Mouse (Mus musculus) limb, embryonic 12.5 days (tissue): Measurements from ENCODE around the gene Nktr. TPM values are rescaled to one million over a fixed set of nuclear protein-coding genes. Genes with fewer than 3 reads are reported as not detected.

ENCODE experiments used
- ATAC-seq: fragments of 200-750 bp; cut with Nextera tagmentation; 2 replicates; pipeline ENCODE4 v1.8.0; 2017; ENCODE audit warnings: low read depth, moderate TSS enrichment; ENCODE audit not compliant: insufficient number of reproducible peaks, insufficient read depth, low FRiP score, low TSS enrichment
- H3K27ac ChIP-seq: fragments of 300-500 bp; sonication (generic); 2 replicates; pipeline ENCODE4 v1.5.1; 2016; ENCODE audit warnings: mild to moderate bottlenecking, moderate library complexity
- H3K27me3 ChIP-seq: fragments of 300-500 bp; sonication (generic); 2 replicates; pipeline ENCODE4 v1.6.1; 2016; ENCODE audit warnings: mild to moderate bottlenecking, moderate library complexity
- H3K36me3 ChIP-seq: fragments of 300-500 bp; sonication (generic); 2 replicates; pipeline ENCODE4 v1.6.1; 2016; ENCODE audit warnings: mild to moderate bottlenecking, moderate library complexity
- H3K4me1 ChIP-seq: fragments of 300-500 bp; sonication (generic); replicated peaks from 2 replicates; pipeline ENCODE4 v1.6.1; 2016
- H3K4me2 ChIP-seq: fragments of 300-500 bp; sonication (generic); 2 replicates; pipeline ENCODE4 v1.6.1; 2016; ENCODE audit warnings: mild to moderate bottlenecking, moderate library complexity
- H3K4me3 ChIP-seq: fragments of 300-500 bp; sonication (generic); replicated peaks from 2 replicates; pipeline ENCODE4 v1.5.1; 2016; ENCODE audit warnings: mild to moderate bottlenecking
- H3K9ac ChIP-seq: fragments of 300-500 bp; sonication (generic); replicated peaks from 2 replicates; pipeline ENCODE4 v1.6.1; 2016; ENCODE audit warnings: mild to moderate bottlenecking, moderate library complexity
- H3K9me3 ChIP-seq: fragments of 300-500 bp; sonication (generic); 2 replicates; pipeline ENCODE4 v1.6.1; 2016; ENCODE audit warnings: mild to moderate bottlenecking, moderate library complexity
- WGBS: fragments of 180-500 bp; shearing (Covaris S2); methylation state at CpG from one replicate; pipeline ENCODE4 v1.1.7; 2016; 5-methylcytosine and 5-hydroxymethylcytosine counted together
- polyA plus RNA-seq: library from polyadenylated mRNA; unstranded; fragments of >200 nt; fragmentation: Nextera tagmentation; extraction: Ambion mirVana; gene quantifications from 2 replicates; pipeline ENCODE4 v1.2.1, GENCODE M21; 2016

The Nktr gene
- polyA plus RNA-seq = 68.4 and 71.5 TPM in 2 replicates

DNA sequence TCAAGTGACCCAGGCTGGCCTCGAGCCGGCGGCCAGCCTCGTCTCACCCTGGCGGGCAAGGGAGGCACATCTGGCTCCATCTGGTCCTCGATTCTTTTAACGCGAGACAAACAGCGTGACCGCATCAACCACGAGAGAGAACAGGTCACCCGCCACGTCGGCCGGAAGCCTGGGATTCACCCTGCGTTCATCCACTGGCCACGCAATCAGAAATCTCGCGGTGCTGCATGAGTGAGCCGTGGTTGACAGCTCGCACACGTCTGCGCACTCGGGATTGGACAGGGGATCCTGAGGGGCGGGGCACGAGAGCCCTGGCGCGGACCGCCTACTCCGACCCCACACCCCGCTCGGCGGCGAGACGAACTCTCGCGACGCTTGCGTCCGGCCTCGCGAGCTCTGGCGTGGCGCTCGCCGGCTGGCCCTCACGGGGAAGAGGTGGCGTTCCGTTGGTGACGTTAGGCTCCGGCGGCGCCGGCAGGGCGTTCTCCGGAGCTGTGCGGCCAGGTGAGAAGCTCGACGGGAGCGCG is at the start of gene Nktr:
TSS of gene Nktr (plus strand) at position 378 of the 527 bp plus-strand sequence.
- Histone ChIP-seq H3K4me1 (peaks cover 13% of the 10 kb centered on the region), H3K9me3 (peaks cover 7% of the 10 kb centered on the region; the same call in 1 of the 2 replicates), H3K9ac (peak within 1 kb of the TSS; percentile 98), H3K27me3 (no peaks in the 10 kb centered on the region), H3K27ac (peak within 1 kb of the TSS; percentile 97), H3K4me2 (peak within 1 kb of the TSS; percentile 88), H3K36me3 (peaks cover 5% of the 10 kb centered on the region; the same call in 1 of the 2 replicates), H3K4me3 (peak within 1 kb of the TSS; percentile 96)
- ATAC-seq = peak; percentile 98
- WGBS = under 1% methylated on average over 59 of the region's 61 CpGs

DNA sequence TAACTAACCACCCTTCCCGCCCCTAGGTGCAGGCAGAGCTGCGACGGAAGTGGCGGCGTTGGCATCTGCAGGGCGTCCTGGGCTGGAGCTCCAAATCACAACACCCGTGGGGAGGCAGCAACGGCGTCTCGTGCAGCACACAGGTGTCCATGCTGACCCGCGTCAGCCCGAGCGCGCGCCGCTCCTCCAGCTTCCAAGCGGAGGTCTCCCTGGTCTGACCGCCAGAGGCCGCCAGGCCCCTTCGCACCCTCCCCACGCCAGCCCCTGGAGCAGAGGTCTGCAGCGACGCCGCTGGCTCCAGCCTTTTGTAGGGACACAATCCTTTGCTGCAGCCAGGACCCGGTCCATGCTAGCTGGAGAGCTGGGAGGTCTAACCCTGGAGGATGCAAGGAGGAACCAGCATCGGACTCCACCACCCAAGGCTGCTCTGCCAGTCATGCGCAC is 49.6 kb upstream of the Nktr start:
- 1% methylated on average over 28 of the region's 28 CpGs for WGBS
- peaks cover 25% of the 10 kb centered on the region for H3K4me1 ChIP-seq
- H3K9ac ChIP-seq = peak overlapping the region; percentile 34
- H3K4me2 ChIP-seq = peak overlapping the region; percentile 59
- H3K4me3 ChIP-seq = peak overlapping the region; percentile 33
- no peaks in the 10 kb centered on the region for H3K36me3 ChIP-seq
- no peaks in the 10 kb centered on the region for H3K9me3 ChIP-seq
- no peak overlapping the region for H3K27ac ChIP-seq
- H3K27me3 ChIP-seq = peaks cover 59% of the 10 kb centered on the region
- peak; percentile 33; the same call in 1 of the 2 replicates for ATAC-seq

DNA sequence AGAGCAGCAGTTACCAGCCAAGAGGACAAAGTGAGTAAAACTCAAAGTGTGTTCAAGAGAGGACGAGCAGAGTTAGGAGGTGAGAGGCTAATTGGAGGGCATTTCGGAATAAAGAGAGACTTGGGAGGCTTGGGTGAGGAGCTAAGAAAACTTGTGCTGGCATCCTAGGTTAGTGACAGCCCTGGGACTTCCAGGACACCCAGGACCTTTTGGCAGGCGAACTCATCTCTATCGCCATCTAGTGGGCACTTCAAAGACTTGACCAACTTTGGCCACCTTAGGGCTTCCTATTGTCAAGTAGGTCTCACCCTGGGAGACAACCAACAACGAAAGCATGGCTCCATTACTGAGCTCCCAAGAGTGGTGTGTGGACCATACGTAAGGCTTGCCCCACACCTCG is 47.7 kb upstream of the Nktr start:
- ATAC-seq = no peak
- Histone ChIP-seq H3K4me3 (no peak overlapping the region), H3K9ac (no peak overlapping the region), H3K36me3 (no peaks in the 10 kb centered on the region), H3K4me1 (peaks cover 25% of the 10 kb centered on the region), H3K27me3 (peaks cover 49% of the 10 kb centered on the region), H3K27ac (no peak overlapping the region), H3K4me2 (no peak overlapping the region), H3K9me3 (no peaks in the 10 kb centered on the region)
- 23% methylated on average over 7 of the region's 7 CpGs for WGBS

DNA sequence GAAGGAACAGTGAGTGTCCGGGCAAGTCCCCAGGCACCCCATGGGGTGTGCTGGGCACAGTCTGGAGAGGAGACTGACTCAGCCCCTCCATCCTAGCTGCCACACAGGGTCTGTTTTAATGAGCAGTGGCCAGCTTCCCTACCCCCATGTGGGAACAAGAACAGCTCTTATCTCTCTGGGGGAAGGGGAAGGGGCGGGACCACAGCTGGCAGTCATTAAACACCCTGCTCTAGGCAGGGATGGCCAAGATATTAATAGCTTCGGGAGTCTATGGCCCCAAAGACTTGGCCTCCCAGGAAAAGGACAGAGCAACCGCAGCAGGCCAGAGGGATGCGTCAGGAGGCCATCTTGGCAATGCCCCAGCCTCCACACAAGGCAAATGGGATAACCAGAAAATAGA is 46.7 kb upstream of the Nktr start:
- 51% methylated on average over 5 of the region's 5 CpGs for WGBS
- Histone ChIP-seq H3K36me3 (no peaks in the 10 kb centered on the region), H3K9me3 (no peaks in the 10 kb centered on the region), H3K4me1 (peaks cover 19% of the 10 kb centered on the region), H3K9ac (no peak overlapping the region), H3K27me3 (peaks cover 40% of the 10 kb centered on the region), H3K4me2 (no peak overlapping the region), H3K27ac (no peak overlapping the region), H3K4me3 (no peak overlapping the region)
- no peak for ATAC-seq

DNA sequence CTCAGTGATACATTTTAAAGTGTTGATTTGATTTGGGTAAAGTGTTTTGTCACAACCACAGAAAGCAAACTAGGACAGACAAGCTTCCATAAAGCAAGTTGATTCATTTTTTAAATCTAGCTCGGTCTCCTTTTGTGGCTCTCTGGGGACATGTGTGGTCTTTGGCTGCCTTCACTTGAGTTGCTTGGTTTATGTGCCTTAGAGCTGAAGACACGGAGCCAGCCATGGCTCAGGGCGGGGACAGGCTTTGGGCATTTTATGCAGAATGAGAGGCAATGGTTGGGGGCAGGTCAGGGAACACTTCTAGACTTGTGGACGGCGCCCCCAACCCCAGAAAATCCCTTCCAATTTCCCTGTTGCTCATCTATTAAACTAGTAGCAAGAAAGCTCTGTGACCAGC is 45.3 kb upstream of the Nktr start:
- H3K9me3 ChIP-seq = no peaks in the 10 kb centered on the region
- H3K27ac ChIP-seq = no peak overlapping the region
- no peak overlapping the region for H3K9ac ChIP-seq
- no peak overlapping the region for H3K4me3 ChIP-seq
- no peak for ATAC-seq
- H3K36me3 ChIP-seq = no peaks in the 10 kb centered on the region
- 79% methylated on average over 5 of the region's 5 CpGs for WGBS
- peaks cover 35% of the 10 kb centered on the region for H3K27me3 ChIP-seq
- H3K4me2 ChIP-seq = no peak overlapping the region
- peaks cover 17% of the 10 kb centered on the region for H3K4me1 ChIP-seq

DNA sequence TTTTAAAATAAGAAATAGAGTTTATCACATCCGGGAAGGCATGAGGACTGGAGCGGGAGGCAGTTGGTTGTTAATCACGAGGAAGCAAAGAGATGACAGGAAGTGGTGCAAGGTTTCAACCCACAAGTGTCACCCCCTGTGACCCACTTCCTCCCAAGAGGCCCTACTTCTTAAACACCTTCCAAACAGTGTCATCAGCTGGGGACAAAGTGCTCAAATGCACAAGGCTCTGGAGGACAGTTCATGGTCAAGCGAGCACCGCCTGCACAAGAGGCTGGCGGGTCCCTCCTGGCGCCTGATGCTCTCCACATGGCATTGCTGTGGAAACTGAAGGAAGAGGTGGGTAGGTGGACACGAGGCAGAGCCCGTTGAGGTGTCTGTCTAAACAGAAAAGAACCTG is 44.0 kb upstream of the Nktr start:
- Histone ChIP-seq H3K27me3 (peaks cover 22% of the 10 kb centered on the region), H3K9me3 (no peaks in the 10 kb centered on the region), H3K9ac (no peak overlapping the region), H3K4me1 (peaks cover 10% of the 10 kb centered on the region), H3K27ac (no peak overlapping the region), H3K4me2 (no peak overlapping the region), H3K36me3 (no peaks in the 10 kb centered on the region), H3K4me3 (no peak overlapping the region)
- WGBS = 83% methylated on average over 9 of the region's 9 CpGs
- ATAC-seq = no peak

DNA sequence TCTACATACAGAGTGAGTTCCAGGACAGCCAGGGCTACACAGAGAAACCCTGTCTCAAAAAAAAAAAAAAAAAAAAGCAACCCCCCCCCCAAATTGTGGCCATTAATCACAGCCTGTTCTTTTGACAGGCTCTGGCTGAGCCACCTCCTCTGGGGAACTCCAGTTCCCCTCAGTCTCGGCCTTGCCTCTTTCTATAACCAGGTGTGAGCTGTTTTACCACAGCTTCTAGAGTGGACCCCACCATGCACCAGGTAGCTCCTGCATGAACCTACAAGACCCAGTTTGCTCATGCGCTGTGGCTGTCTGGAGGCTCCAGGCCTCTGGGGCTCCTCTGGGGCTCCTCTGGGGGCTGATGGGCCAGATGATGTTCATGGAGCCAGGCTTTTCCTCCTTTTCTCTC is 43.4 kb upstream of the Nktr start:
- H3K9ac ChIP-seq = no peak overlapping the region
- H3K4me3 ChIP-seq = no peak overlapping the region
- H3K4me2 ChIP-seq = no peak overlapping the region
- no peaks in the 10 kb centered on the region for H3K9me3 ChIP-seq
- WGBS = 79% methylated on average over 2 of the region's 2 CpGs
- peaks cover 19% of the 10 kb centered on the region for H3K27me3 ChIP-seq
- peaks cover 8% of the 10 kb centered on the region; the same call in 1 of the 2 replicates for H3K4me1 ChIP-seq
- no peaks in the 10 kb centered on the region for H3K36me3 ChIP-seq
- no peak overlapping the region for H3K27ac ChIP-seq
- no peak for ATAC-seq

DNA sequence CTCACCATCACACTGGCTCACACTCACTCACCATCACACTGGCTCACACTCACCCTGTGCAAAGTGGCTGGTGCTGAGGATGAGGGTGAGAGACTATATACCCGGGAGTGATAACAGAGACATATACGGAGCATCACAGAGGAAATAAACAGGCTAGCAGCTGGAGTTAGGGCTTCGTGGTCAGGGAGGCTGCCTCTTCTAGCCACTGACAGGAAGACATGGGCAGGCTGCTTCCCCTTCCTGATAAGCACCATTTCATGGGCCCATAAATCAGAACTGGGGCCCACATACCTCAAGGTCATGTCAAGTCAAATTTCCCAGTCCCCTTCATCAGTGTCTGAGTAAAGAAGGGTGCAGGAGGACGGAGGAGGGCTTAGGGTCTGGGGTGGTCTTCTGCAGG is 41.9 kb upstream of the Nktr start:
- Histone ChIP-seq H3K4me2 (no peak overlapping the region), H3K27ac (no peak overlapping the region), H3K27me3 (peaks cover 12% of the 10 kb centered on the region), H3K9me3 (no peaks in the 10 kb centered on the region), H3K4me3 (no peak overlapping the region), H3K36me3 (peaks cover 4% of the 10 kb centered on the region; the same call in 1 of the 2 replicates), H3K4me1 (peaks cover 11% of the 10 kb centered on the region; the same call in 1 of the 2 replicates), H3K9ac (no peak overlapping the region)
- no peak for ATAC-seq
- 66% methylated on average over 4 of the region's 4 CpGs for WGBS

DNA sequence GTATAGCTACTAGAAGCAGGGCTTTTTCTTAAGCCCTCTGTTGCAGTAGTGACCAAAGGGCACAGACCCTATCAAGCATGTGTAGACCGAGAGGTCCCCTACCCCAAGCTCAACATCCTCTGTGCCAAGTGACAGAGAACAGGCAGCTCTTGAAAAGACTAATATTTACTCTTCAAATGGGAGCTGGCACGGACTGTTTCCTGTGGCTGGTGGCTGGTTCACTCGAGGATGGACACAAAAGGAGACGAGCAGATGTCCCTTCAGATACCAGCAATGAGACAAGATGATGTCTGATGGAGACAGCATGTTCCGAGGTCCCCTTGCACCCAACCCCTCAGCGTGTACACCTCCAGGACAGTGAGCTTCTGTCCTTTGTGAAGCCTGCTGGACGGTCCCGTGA is 41.5 kb upstream of the Nktr start:
- Histone ChIP-seq H3K9me3 (no peaks in the 10 kb centered on the region), H3K9ac (no peak overlapping the region), H3K4me3 (no peak overlapping the region), H3K27ac (no peak overlapping the region), H3K36me3 (peaks cover 8% of the 10 kb centered on the region), H3K4me1 (0 out of 2 replicates have a peak, but pooled peaks cover 7% of the 10 kb centered on the region), H3K4me2 (no peak overlapping the region), H3K27me3 (peaks cover 12% of the 10 kb centered on the region)
- 78% methylated on average over 8 of the region's 8 CpGs for WGBS
- ATAC-seq = no peak

DNA sequence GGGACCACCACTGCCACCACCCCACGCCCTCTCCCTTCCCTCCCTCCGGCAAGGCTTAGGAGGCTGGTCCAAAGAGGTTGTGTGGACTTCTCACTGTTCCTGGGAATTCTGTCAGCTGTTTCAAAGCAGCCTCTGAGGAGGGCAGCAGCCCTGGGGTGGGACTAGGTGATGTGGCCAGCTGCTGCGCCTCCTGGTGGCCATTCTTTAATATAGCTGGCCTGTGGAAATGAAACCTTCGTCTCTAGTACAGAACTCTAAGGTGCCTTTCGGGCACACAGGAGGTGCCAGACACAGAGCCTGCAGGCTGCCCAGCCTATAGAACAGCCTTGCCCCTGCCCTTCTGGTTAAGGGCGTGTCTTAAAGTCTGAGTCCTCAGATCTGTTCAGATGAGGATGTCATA is 39.4 kb upstream of the Nktr start:
- no peak overlapping the region for H3K4me2 ChIP-seq
- WGBS = 18% methylated on average over 6 of the region's 6 CpGs
- H3K4me3 ChIP-seq = no peak overlapping the region
- peak; percentile 61; the same call in 1 of the 2 replicates for ATAC-seq
- no peak overlapping the region for H3K27ac ChIP-seq
- H3K27me3 ChIP-seq = peaks cover 12% of the 10 kb centered on the region
- H3K36me3 ChIP-seq = peaks cover 24% of the 10 kb centered on the region
- H3K9ac ChIP-seq = no peak overlapping the region
- no peaks in the 10 kb centered on the region for H3K9me3 ChIP-seq
- 0 out of 2 replicates have a peak, but pooled peaks cover 10% of the 10 kb centered on the region for H3K4me1 ChIP-seq

DNA sequence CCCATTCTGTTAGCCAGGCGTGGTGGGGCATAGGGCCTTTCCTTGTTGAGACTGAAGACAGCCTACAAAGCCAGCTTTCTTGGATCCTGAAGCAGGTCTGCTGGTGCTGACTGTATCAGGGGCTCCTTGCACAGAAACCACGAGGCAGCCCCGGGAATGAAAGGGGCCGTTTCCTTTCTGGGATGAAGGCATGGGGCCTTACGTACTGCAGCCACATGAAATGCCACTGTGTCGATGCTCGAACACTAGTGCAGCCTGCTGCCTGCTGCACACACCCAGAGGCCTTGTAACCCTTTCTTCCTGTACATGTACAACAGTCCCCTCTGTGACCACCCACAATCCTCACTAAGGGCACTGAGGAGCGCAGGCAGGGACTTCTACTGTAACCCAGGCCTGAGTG is 37.8 kb upstream of the Nktr start:
- Histone ChIP-seq H3K4me3 (no peak overlapping the region), H3K4me2 (no peak overlapping the region), H3K27ac (no peak overlapping the region), H3K36me3 (peaks cover 37% of the 10 kb centered on the region), H3K9ac (no peak overlapping the region), H3K27me3 (peaks cover 12% of the 10 kb centered on the region), H3K4me1 (0 out of 2 replicates have a peak, but pooled peaks cover 10% of the 10 kb centered on the region), H3K9me3 (no peaks in the 10 kb centered on the region)
- ATAC-seq = no peak
- 74% methylated on average over 8 of the region's 8 CpGs for WGBS
